Mouse (Mus musculus): Measurements from ENCODE around the gene Oas1g. TPM values are rescaled to one million over a fixed set of nuclear protein-coding genes. Genes with fewer than 3 reads are reported as not detected.
"Not testable (repeated sequence)": the region's sequence is repeated elsewhere in the genome, so short reads cannot be mapped to it uniquely, and the experiment has no call there.

Gene Oas1g
- polyA plus RNA-seq, 1 experiment from 2014 or later: 0.19 TPM

DNA sequence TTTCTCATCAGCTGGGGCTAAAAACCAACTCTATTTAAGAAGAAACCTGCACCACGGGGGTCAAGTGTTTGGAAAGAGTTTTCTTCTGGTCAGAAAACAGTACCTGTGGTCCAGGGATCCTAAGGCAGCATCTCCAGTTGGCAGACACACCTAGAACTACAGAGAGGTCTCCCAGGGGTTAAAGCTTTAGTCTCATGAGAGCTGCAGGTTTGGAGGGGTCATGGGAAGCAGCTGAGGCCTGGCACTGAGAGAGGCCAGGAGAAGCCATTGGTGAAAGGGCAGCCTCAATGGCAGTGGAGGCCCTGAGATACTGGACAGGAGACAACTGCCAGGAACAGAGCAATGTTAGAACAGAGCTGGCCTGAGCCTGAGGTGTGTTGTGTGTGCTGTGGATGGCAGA, 13.3 kb upstream of the Oas1g start:
- H3K4me1 ChIP-seq (replicated peaks): no peaks in the 10 kb centered on the region
- ATAC-seq (ENCODE audit: low FRiP score): no peak
- WGBS: 91% methylated on average over 1 of the region's 1 CpGs

DNA sequence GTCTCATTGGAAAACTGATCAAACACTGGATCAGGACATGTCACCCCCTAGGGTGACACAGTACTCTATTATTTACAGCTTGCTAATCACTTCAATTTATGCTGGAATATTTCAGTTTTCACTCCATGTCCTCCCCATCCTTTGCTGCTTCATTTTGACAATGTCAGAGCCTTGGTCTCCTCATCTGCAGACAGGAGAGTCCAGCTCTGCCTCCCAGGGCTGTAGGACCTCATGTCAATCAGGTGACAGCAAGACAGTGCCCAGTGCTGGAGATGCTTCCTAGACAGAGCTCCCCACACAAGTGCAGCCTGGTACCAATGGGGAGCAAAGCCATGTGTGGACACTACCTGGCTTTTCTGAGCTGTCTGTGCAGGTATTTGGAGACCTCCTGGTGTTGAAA, 11.3 kb upstream of the Oas1g start:
- no peak overlapping the region for H3K4me2 ChIP-seq
- no peaks in the 10 kb centered on the region for H3K27me3 ChIP-seq
- H3K9me3 ChIP-seq: peaks cover 6% of the 10 kb centered on the region; the same call in 1 of the 2 replicates
- no peak overlapping the region for H3K27ac ChIP-seq
- no peaks in the 10 kb centered on the region for H3K36me3 ChIP-seq
- no peak for ATAC-seq (ENCODE audit: low FRiP score)
- H3K4me3 ChIP-seq: no peak overlapping the region
- H3K9ac ChIP-seq: no peak overlapping the region
- no peaks in the 10 kb centered on the region for H3K4me1 ChIP-seq (replicated peaks)

More for the DNA sequence above, 13.3 kb upstream of the Oas1g start:
- no peak overlapping the region for H3K9ac ChIP-seq
- peaks cover 6% of the 10 kb centered on the region; the same call in 1 of the 2 replicates for H3K9me3 ChIP-seq
- H3K4me3 ChIP-seq: no peak overlapping the region
- H3K4me2 ChIP-seq: no peak overlapping the region
- H3K27ac ChIP-seq: no peak overlapping the region
- H3K36me3 ChIP-seq: no peaks in the 10 kb centered on the region
- no peaks in the 10 kb centered on the region for H3K27me3 ChIP-seq

- Histone ChIP-seq H3K9me3 (peaks cover 6% of the 10 kb centered on the region; the same call in 1 of the 2 replicates), H3K27me3 (no peaks in the 10 kb centered on the region), H3K9ac (no peak overlapping the region), H3K36me3 (no peaks in the 10 kb centered on the region), H3K27ac (no peak overlapping the region), H3K4me1 (replicated peaks) (no peaks in the 10 kb centered on the region), H3K4me3 (no peak overlapping the region), H3K4me2 (no peak overlapping the region)
- WGBS: 90% methylated on average over 6 of the region's 6 CpGs
- no peak for ATAC-seq (ENCODE audit: low FRiP score)
These were observed 10.9 kb upstream of the Oas1g start for GRCm38 (mm10) chr5:120898307-120898706.

- ATAC-seq (ENCODE audit: low FRiP score): no peak
- H3K27me3 ChIP-seq: no peaks in the 10 kb centered on the region
- no peak overlapping the region for H3K4me2 ChIP-seq
- no peak overlapping the region for H3K27ac ChIP-seq
- no peaks in the 10 kb centered on the region for H3K36me3 ChIP-seq
- no peak overlapping the region for H3K9ac ChIP-seq
- H3K4me1 ChIP-seq (replicated peaks): no peaks in the 10 kb centered on the region
- WGBS: 79% methylated on average over 11 of the region's 11 CpGs
- peaks cover 6% of the 10 kb centered on the region; the same call in 1 of the 2 replicates for H3K9me3 ChIP-seq
- H3K4me3 ChIP-seq: no peak overlapping the region
These were observed 8.0 kb upstream of the Oas1g start for GRCm38 (mm10) chr5:120895231-120895900.

GRCm38 (mm10) chr5:120894692-120895091, 7.3 kb upstream of the Oas1g start:
- H3K9me3 ChIP-seq; H3K9ac ChIP-seq; H3K4me2 ChIP-seq; H3K36me3 ChIP-seq; H3K27me3 ChIP-seq; H3K4me3 ChIP-seq; ATAC-seq (ENCODE audit: low FRiP score); H3K27ac ChIP-seq; H3K4me1 ChIP-seq (replicated peaks): not testable (repeated sequence)
- 88% methylated on average over 2 of the region's 2 CpGs for WGBS

DNA sequence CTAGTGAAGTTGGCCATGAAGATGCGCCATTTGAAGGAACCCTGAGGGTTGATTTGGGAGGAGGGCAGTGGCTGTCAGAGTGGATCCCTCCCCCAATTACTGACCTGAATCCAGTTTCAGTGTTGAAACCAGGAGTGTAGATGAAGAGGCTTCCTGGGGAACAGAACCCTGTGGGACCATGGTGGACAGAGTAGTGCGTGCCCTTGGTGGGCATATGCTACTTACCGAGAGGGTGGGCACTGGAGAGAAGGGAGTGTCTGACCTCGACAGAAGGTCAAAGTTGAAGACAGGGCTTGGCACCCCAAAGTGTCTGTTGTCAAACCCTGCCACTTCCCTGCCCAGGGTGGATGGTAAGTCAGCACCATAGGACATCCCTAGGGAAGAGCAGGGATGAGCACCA, 6.5 kb upstream of the Oas1g start:
- H3K9me3 ChIP-seq; H3K4me2 ChIP-seq; H3K4me3 ChIP-seq; H3K27me3 ChIP-seq; H3K4me1 ChIP-seq (replicated peaks); H3K27ac ChIP-seq; ATAC-seq (ENCODE audit: low FRiP score); H3K9ac ChIP-seq; H3K36me3 ChIP-seq: not testable (repeated sequence)
- 96% methylated on average over 4 of the region's 4 CpGs for WGBS

DNA sequence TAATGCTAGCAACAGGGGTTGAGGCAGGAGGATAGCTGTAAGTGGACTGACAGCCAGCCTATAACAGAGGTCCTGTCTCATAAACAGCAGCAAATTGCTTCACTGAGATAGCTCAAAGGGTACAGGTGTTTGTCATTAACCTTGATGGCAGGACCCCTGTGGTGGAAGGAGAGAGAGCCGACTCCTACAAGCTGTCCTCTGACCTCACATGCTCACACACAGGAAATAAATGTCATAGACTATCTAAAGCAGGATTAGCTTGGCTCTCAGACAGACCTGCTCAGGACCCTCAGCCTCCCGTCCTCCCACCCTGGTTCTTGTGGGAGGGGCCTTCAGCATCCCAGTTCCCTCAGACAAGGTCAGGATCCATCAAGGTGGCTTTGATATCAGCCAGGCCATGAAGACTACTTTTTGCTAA, 4.8 kb upstream of the Oas1g start:
- no peaks in the 10 kb centered on the region for H3K4me1 ChIP-seq (replicated peaks)
- H3K4me2 ChIP-seq: no peak overlapping the region
- no peak overlapping the region for H3K9ac ChIP-seq
- no peaks in the 10 kb centered on the region for H3K36me3 ChIP-seq
- no peak for ATAC-seq (ENCODE audit: low FRiP score)
- no peak overlapping the region for H3K27ac ChIP-seq
- H3K9me3 ChIP-seq: no peaks in the 10 kb centered on the region
- 67% methylated on average over 2 of the region's 2 CpGs for WGBS
- no peaks in the 10 kb centered on the region for H3K27me3 ChIP-seq
- no peak overlapping the region for H3K4me3 ChIP-seq

DNA sequence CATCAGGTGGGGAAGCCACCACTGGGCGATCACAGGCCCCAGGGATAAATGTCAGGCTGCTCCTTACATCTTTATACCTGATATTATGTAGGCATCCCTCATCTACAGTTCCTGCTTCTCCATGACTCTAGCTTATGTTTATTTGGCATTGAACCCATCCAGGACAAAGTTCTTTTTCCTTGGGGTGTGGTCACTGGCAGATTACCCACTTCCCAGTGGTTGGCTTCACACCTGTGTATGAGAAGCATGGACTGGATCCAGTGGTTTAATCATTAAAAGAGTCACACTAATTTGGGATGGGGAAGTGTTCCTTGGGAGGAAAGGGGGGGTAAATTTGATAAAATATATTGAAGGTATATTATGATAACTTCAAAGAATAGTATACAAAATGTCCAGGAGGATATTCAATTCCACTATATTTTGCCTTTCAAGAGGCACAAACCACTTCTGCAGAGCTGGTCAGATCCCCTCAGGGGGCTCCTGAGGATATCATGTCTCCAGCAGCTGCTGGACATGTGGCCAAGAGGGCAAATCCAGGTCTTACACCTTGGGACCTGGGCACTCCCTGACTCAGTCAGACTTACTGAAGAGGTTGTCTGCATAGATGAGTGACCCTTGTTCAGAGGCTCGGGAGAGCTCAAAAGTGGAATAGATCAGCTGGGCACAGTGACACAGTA, 4.3 kb upstream of the Oas1g start:
- H3K36me3 ChIP-seq; H3K4me3 ChIP-seq; ATAC-seq (ENCODE audit: low FRiP score); H3K4me2 ChIP-seq; H3K27ac ChIP-seq; H3K4me1 ChIP-seq (replicated peaks); H3K9ac ChIP-seq; H3K27me3 ChIP-seq; H3K9me3 ChIP-seq: not testable (repeated sequence)
- WGBS: 80% methylated on average over 2 of the region's 2 CpGs

DNA sequence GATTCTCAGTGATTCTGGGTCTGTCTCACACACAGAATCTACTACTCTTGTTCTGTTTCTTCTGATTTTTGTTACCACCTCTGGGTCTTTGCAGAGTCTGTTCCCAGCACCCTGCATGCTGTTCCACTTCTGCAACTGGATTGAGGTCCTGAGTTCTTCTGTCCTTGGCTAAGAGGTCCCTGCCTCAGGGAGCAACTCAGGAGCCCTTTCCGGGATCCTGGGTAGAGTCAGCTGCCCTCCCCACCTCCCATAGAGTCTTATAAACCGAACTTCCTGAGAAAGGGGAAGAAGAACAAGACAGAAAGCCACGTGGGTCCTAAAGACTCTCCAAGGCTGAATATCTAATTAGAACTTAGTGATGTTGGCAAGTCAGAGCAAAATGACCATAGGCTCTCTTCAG, 3.6 kb upstream of the Oas1g start:
- H3K4me2 ChIP-seq: no peak overlapping the region
- H3K4me1 ChIP-seq (replicated peaks): no peaks in the 10 kb centered on the region
- 63% methylated on average over 3 of the region's 3 CpGs for WGBS
- no peaks in the 10 kb centered on the region for H3K9me3 ChIP-seq
- H3K4me3 ChIP-seq: no peak overlapping the region
- H3K9ac ChIP-seq: no peak overlapping the region
- no peaks in the 10 kb centered on the region for H3K27me3 ChIP-seq
- H3K36me3 ChIP-seq: no peaks in the 10 kb centered on the region
- no peak for ATAC-seq (ENCODE audit: low FRiP score)
- H3K27ac ChIP-seq: no peak overlapping the region

DNA sequence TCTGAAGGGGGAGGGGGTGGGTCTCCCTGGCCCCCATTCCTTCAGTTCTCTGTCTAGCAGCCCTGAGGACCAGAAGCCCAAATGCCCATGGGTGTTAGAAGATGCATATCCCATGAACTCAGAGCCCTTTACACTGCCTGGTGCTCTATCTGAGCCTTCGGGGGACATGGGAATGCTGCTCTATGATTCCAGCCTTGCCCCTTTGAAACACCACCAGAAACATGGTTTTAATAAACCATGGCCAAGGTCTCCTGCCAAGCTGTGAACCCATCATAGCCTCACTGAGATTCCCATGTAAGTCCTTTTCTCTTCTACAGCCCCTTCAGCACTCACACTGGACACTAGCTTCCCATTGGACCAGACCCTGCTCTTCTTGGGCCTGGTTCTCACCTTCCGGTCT, 2.6 kb upstream of the Oas1g start:
- WGBS: 88% methylated on average over 2 of the region's 2 CpGs
- Histone ChIP-seq H3K4me1 (replicated peaks) (no peaks in the 10 kb centered on the region), H3K4me2 (no peak overlapping the region), H3K4me3 (no peak overlapping the region), H3K27ac (no peak overlapping the region), H3K36me3 (no peaks in the 10 kb centered on the region), H3K9ac (no peak overlapping the region), H3K9me3 (no peaks in the 10 kb centered on the region), H3K27me3 (no peaks in the 10 kb centered on the region)
- no peak for ATAC-seq (ENCODE audit: low FRiP score)

DNA sequence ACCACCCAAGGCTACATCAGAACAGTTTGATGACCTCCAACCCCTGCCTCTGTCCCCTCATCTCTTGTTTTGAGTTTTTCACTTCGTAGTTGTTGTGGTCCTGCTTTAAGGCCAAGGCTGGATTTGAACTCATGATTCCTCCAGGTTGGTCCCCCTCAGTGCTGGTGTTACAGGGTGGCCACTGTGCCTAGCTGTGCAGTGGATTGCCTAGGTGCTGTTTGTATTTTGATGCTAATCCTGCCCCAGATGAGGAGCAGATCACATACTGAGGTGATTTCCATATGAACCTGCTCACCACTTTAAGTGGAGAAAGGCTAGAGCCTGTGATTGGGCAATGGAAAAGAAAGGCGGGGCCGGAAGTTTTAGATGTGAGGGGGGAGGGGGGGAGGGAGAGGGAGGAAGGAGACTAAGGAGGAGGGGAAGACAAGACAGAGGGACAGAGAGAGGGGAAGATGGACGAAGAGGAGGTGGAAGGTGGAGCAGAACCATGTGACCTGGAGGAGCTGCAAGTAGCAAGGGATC, 942 bp upstream of the Oas1g start:
- H3K27me3 ChIP-seq; H3K4me3 ChIP-seq; H3K9me3 ChIP-seq; H3K4me1 ChIP-seq (replicated peaks); H3K9ac ChIP-seq; H3K4me2 ChIP-seq; H3K27ac ChIP-seq; H3K36me3 ChIP-seq; ATAC-seq (ENCODE audit: low FRiP score): not testable (repeated sequence)
- WGBS: 38% methylated on average over 4 of the region's 4 CpGs

GRCm38 (mm10) chr5:120887831-120888230, 418 bp upstream of the Oas1g start:
- Histone ChIP-seq H3K36me3 (no peaks in the 10 kb centered on the region), H3K27me3 (no peaks in the 10 kb centered on the region), H3K4me2 (no peak overlapping the region), H3K9me3 (no peaks in the 10 kb centered on the region), H3K4me3 (no peak overlapping the region), H3K27ac (no peak overlapping the region), H3K9ac (no peak overlapping the region), H3K4me1 (replicated peaks) (no peaks in the 10 kb centered on the region)
- no peak for ATAC-seq (ENCODE audit: low FRiP score)
- 64% methylated on average over 6 of the region's 6 CpGs for WGBS

DNA sequence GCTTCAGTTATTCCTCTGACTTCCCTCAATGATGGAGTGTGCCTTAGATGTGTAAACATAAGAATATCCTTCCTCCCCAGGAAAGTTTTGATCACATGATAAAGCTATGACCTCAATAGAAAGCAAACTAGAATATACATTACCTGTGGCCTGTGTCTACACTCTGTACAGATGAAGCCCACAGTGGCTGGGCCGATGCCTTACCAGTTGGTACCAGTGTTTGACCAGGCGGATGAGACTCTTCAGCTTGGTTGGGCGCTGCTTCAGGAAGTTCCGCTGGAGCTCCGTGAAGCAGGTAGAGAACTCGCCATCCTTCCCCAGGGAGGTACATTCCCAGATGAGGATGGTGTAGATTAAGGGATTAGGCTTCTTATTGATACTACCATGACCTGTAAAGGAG, 5.7 kb downstream of the Oas1g start:
- WGBS: 92% methylated on average over 6 of the region's 6 CpGs
- not testable (repeated sequence) for ATAC-seq (ENCODE audit: low FRiP score); H3K36me3 ChIP-seq

More for the DNA sequence above, 5.7 kb downstream of the Oas1g start:
- H3K27ac ChIP-seq; H3K9ac ChIP-seq; H3K27me3 ChIP-seq; H3K4me1 ChIP-seq (replicated peaks); H3K4me2 ChIP-seq; H3K4me3 ChIP-seq: not testable (repeated sequence)
- peaks cover 10% of the 10 kb centered on the region for H3K9me3 ChIP-seq

Data from hindbrain, embryonic 13.5 days (tissue).